Mouse (Mus musculus) spleen, adult 2 months (tissue): ENCODE measurements around the gene Gm6657. TPM values are rescaled to one million over a fixed set of nuclear protein-coding genes. Genes with fewer than 3 reads are reported as not detected.

Experiments
- DNase-seq, 2 experiments: peaks; one replicate each; pipeline versions ENCODE4 v3.0.0 to v3.0.0-alpha.2; 2012 to 2021; ENCODE audit warnings: low spot score in 2 of 2, low read depth in 1 of 2
- H3K27ac ChIP-seq: fragments of 200-500 bp; 2 replicates; pipeline ENCODE4 v1.5.1; 2012; ENCODE audit warnings: low read length, inconsistent platforms; ENCODE audit not compliant: insufficient read depth
- H3K27me3 ChIP-seq: fragments of 200-500 bp; 2 replicates; pipeline ENCODE4 v1.6.1; 2012; ENCODE audit warnings: mild to moderate bottlenecking, moderate library complexity, low read length, inconsistent platforms; ENCODE audit not compliant: control insufficient read depth, insufficient read depth
- H3K36me3 ChIP-seq: fragments of 200-500 bp; 2 replicates; pipeline ENCODE4 v1.6.1; 2012; ENCODE audit warnings: mild to moderate bottlenecking, low read length, inconsistent platforms; ENCODE audit not compliant: control insufficient read depth, insufficient read depth
- H3K4me1 ChIP-seq: fragments of 200-500 bp; 2 replicates; pipeline ENCODE4 v1.6.1; 2011; ENCODE audit warnings: inconsistent platforms; ENCODE audit not compliant: control insufficient read depth, insufficient read depth, insufficient read length
- H3K4me3 ChIP-seq: fragments of 200-500 bp; 2 replicates; pipeline ENCODE4 v1.5.1; 2011; ENCODE audit warnings: mild to moderate bottlenecking, inconsistent platforms; ENCODE audit not compliant: insufficient read depth, insufficient read length; ENCODE audit errors: extremely low read depth
- CTCF ChIP-seq: fragments of 200-500 bp; IDR thresholded peaks from 2 replicates; pipeline ENCODE4 v1.5.1; 2011; ENCODE audit warnings: mild to moderate bottlenecking, inconsistent platforms; ENCODE audit not compliant: insufficient read depth, insufficient read length, insufficient replicate concordance; ENCODE audit errors: extremely low read depth
- POLR2A ChIP-seq: fragments of 200-500 bp; IDR thresholded peaks from 2 replicates; pipeline ENCODE4 v1.6.1; 2011; ENCODE audit warnings: low read depth, low read length, inconsistent platforms
- WGBS: fragments of 180-500 bp; shearing (Covaris S2); methylation state at CpG from one replicate; pipeline ENCODE4 v1.1.7; 2018; 5-methylcytosine and 5-hydroxymethylcytosine counted together
- polyA plus RNA-seq: library from polyadenylated mRNA; depleted of rRNA; stranded (reverse); fragments of >200 nt; gene quantifications from 2 replicates; pipeline ENCODE4 v1.2.3, GENCODE M21; 2012; rRNA removed

Gm6657 gene
- polyA plus RNA-seq, 1 experiment, result not detected

- peak overlapping the region; percentile 72 for H3K27ac ChIP-seq
- H3K36me3 ChIP-seq, result no peaks in the 10 kb centered on the region
- 2% methylated on average over 48 of the region's 48 CpGs for WGBS
- H3K4me3 ChIP-seq, result peak overlapping the region; percentile 85
- no peaks in the 10 kb centered on the region for H3K27me3 ChIP-seq
- DNase-seq, result peak in 1 of 2 experiments; percentile 27
- TF ChIP-seq POLR2A (no peak), CTCF (no peak)
- H3K4me1 ChIP-seq, result no peaks in the 10 kb centered on the region
Observed at GRCm38 (mm10) chr12:78226519-78226875, 32.5 kb downstream of the Gm6657 start.

- Histone ChIP-seq H3K27me3 (no peaks in the 10 kb centered on the region), H3K4me1 (no peaks in the 10 kb centered on the region), H3K27ac (peak overlapping the region; percentile 19; the same call in 1 of the 2 replicates), H3K36me3 (no peaks in the 10 kb centered on the region), H3K4me3 (peak overlapping the region; percentile 85)
- WGBS, result 2% methylated on average over 46 of the region's 57 CpGs
- TF ChIP-seq CTCF (no peak), POLR2A (no peak)
- DNase-seq, result peak in 1 of 2 experiments; percentile 29
Observed at GRCm38 (mm10) chr12:78227021-78227932, 33.2 kb downstream of the Gm6657 start.

GRCm38 (mm10) chr12:78228139-78228538 lies 34.1 kb downstream of the Gm6657 start:
- WGBS, result 76% methylated on average over 4 of the region's 4 CpGs
- Histone ChIP-seq H3K4me3 (no peak overlapping the region; the same call in 1 of the 2 replicates), H3K27me3 (no peaks in the 10 kb centered on the region), H3K4me1 (no peaks in the 10 kb centered on the region), H3K27ac (no peak overlapping the region), H3K36me3 (no peaks in the 10 kb centered on the region)
- TF ChIP-seq POLR2A (no peak), CTCF (no peak)
- DNase-seq, result no peak

GRCm38 (mm10) chr12:78232560-78232959 lies 38.5 kb downstream of the Gm6657 start:
- no peaks in the 10 kb centered on the region for H3K27me3 ChIP-seq
- H3K4me1 ChIP-seq, result no peaks in the 10 kb centered on the region
- H3K4me3 ChIP-seq, result no peak overlapping the region
- no peak for TF ChIP-seq POLR2A
- TF ChIP-seq CTCF, result no peak
- no peaks in the 10 kb centered on the region for H3K36me3 ChIP-seq
- no peak overlapping the region for H3K27ac ChIP-seq
- DNase-seq, result no peak

- Histone ChIP-seq H3K4me3 (no peak overlapping the region), H3K27me3 (no peaks in the 10 kb centered on the region), H3K27ac (no peak overlapping the region), H3K4me1 (no peaks in the 10 kb centered on the region), H3K36me3 (no peaks in the 10 kb centered on the region)
- WGBS, result 29% methylated on average over 1 of the region's 1 CpGs
- no peak for TF ChIP-seq CTCF
- no peak for TF ChIP-seq POLR2A
- DNase-seq, result no peak
Observed at GRCm38 (mm10) chr12:78248366-78248765, 54.3 kb downstream of the Gm6657 start.

GRCm38 (mm10) chr12:78249151-78249550 lies 55.1 kb downstream of the Gm6657 start:
- Histone ChIP-seq H3K27ac (no peak overlapping the region), H3K4me1 (no peaks in the 10 kb centered on the region), H3K4me3 (no peak overlapping the region), H3K36me3 (no peaks in the 10 kb centered on the region), H3K27me3 (no peaks in the 10 kb centered on the region)
- TF ChIP-seq POLR2A (no peak), CTCF (no peak)
- no peak for DNase-seq

Other genes with a start within 250 kb of the Gm6657 start
- 4.3 and 5.0 TPM in 2 replicates for gene Gphn, start 32.1 kb downstream of the Gm6657 start, polyA plus RNA-seq